Mouse (Mus musculus) frontal cortex, adult (tissue): ENCODE data around the gene Dbn1.
"Not testable (repeated sequence)": the region's sequence is repeated elsewhere in the genome, so short reads cannot be mapped to it uniquely, and the experiment has no call there.

Experiments used
- ATAC-seq: cut with Nextera tagmentation; 2 replicates; pipeline ENCODE4 v1.9.2; 2017; ENCODE audit warnings: mild to moderate bottlenecking, moderate library complexity, mixed read lengths; ENCODE audit not compliant: low TSS enrichment

The Dbn1 gene

GRCm38 (mm10) chr13:55450511-55450980, 37.4 kb downstream of the Dbn1 start:
- peak; percentile 58; the same call in 1 of the 2 replicates for ATAC-seq

- no peak for ATAC-seq
These were observed 38.1 kb downstream of the Dbn1 start for GRCm38 (mm10) chr13:55449679-55450441.

- ATAC-seq: no peak
These were observed 38.7 kb downstream of the Dbn1 start for GRCm38 (mm10) chr13:55449205-55449604.

- ATAC-seq: no peak
These were observed 39.8 kb downstream of the Dbn1 start for GRCm38 (mm10) chr13:55448131-55448530.

GRCm38 (mm10) chr13:55447543-55447943, 40.4 kb downstream of the Dbn1 start:
- ATAC-seq: no peak

GRCm38 (mm10) chr13:55446483-55447105, 41.3 kb downstream of the Dbn1 start:
- ATAC-seq: no peak

- ATAC-seq: peak; percentile 36; the same call in 1 of the 2 replicates
These were observed 42.4 kb downstream of the Dbn1 start for GRCm38 (mm10) chr13:55445361-55446091.

- ATAC-seq: peak; percentile 93
These were observed 43.0 kb downstream of the Dbn1 start, which contains the start of gene Grk6 for GRCm38 (mm10) chr13:55444937-55445315. Gene Grk6 (plus strand): TSS chr13:55445072.

GRCm38 (mm10) chr13:55444286-55444936, 43.5 kb downstream of the Dbn1 start:
- ATAC-seq: peak; percentile 25

GRCm38 (mm10) chr13:55443799-55444285, 44.1 kb downstream of the Dbn1 start:
- ATAC-seq: no peak

GRCm38 (mm10) chr13:55437111-55437629, 50.7 kb downstream of the Dbn1 start:
- ATAC-seq: not testable (repeated sequence)

- ATAC-seq: no peak
These were observed 55.8 kb downstream of the Dbn1 start for GRCm38 (mm10) chr13:55431889-55432685.

- no peak; the same call in 1 of the 2 replicates for ATAC-seq
These were observed 57.3 kb downstream of the Dbn1 start for GRCm38 (mm10) chr13:55430566-55430965.

- ATAC-seq: no peak
These were observed 58.6 kb downstream of the Dbn1 start for GRCm38 (mm10) chr13:55429226-55429888.

GRCm38 (mm10) chr13:55426613-55427012, 61.3 kb downstream of the Dbn1 start, which contains the start of gene F12:
Gene F12 (minus strand): TSS chr13:55426793.
- no peak for ATAC-seq
